35 mouse cellular contexts compared by ENCODE assay signal in genomic region chr6:37158880-37159279, GRCm38 (mm10).
"Had no signal": no experiment of that assay in that cellular context is flagged by ENCODE, and none has a peak within 500 bp of the region (broad histone marks: within the 10 kb centered on the region; RNA-seq: fewer than 3 reads in every experiment).

No protein-coding gene starts in this region.

- H3K9me3 ChIP-seq: heart, embryonic 10.5 days; heart, embryonic 12.5 days; heart, embryonic 13.5 days; heart, embryonic 15.5 days; hindbrain, embryonic 10.5 days; hindbrain, embryonic 12.5 days; hindbrain, embryonic 13.5 days; hindbrain, embryonic 15.5 days; intestine, embryonic 15.5 days; kidney, embryonic 15.5 days had no signal

- H3K27ac ChIP-seq: heart, adult 2 months; heart, embryonic 10.5 days; heart, embryonic 13.5 days; heart, embryonic 15.5 days; hindbrain, embryonic 10.5 days; hindbrain, embryonic 12.5 days; hindbrain, embryonic 13.5 days; hindbrain, embryonic 14.5 days; hindbrain, embryonic 15.5 days; hindbrain, postnatal 0 days; intestine, embryonic 15.5 days; kidney, embryonic 15.5 days; kidney, postnatal 0 days; layer of hippocampus, adult 2 months had no signal

- H3K36me3 ChIP-seq: heart, embryonic 10.5 days; heart, embryonic 12.5 days; heart, embryonic 13.5 days; heart, embryonic 15.5 days; hindbrain, embryonic 10.5 days; hindbrain, embryonic 12.5 days; hindbrain, embryonic 13.5 days; hindbrain, embryonic 15.5 days; intestine, embryonic 15.5 days; kidney, embryonic 15.5 days had no signal

- H3K4me3 ChIP-seq: heart, adult 2 months; heart, embryonic 10.5 days; heart, embryonic 12.5 days; heart, embryonic 13.5 days; heart, embryonic 15.5 days; hindbrain, embryonic 10.5 days; hindbrain, embryonic 12.5 days; hindbrain, embryonic 13.5 days; hindbrain, embryonic 15.5 days; intestine, embryonic 15.5 days; kidney, embryonic 15.5 days; layer of hippocampus, adult 2 months had no signal

- H3K9ac ChIP-seq: heart, embryonic 12.5 days; heart, embryonic 13.5 days; heart, embryonic 15.5 days; hindbrain, embryonic 12.5 days; hindbrain, embryonic 13.5 days; hindbrain, embryonic 14.5 days; hindbrain, embryonic 15.5 days; intestine, embryonic 15.5 days; kidney, embryonic 15.5 days had no signal

- H3K4me2 ChIP-seq: heart, embryonic 11.5 days; heart, embryonic 12.5 days; heart, embryonic 13.5 days; heart, embryonic 15.5 days; hindbrain, embryonic 12.5 days; hindbrain, embryonic 13.5 days; hindbrain, embryonic 14.5 days; hindbrain, embryonic 15.5 days; intestine, embryonic 15.5 days; kidney, embryonic 15.5 days had no signal

- H3K4me1 ChIP-seq: heart, embryonic 12.5 days; heart, embryonic 15.5 days; hindbrain, embryonic 10.5 days; hindbrain, embryonic 12.5 days; hindbrain, embryonic 15.5 days; intestine, embryonic 15.5 days; kidney, embryonic 15.5 days had no signal

- H3K27me3 ChIP-seq: heart, embryonic 12.5 days; heart, embryonic 13.5 days; heart, embryonic 15.5 days; hindbrain, embryonic 12.5 days; hindbrain, embryonic 13.5 days; hindbrain, embryonic 15.5 days; intestine, embryonic 15.5 days; kidney, embryonic 15.5 days had no signal

- DNase-seq: heart, adult 2 months; heart, postnatal 10 days; heart, postnatal 14 days; heart, postnatal 36 days; heart, postnatal 4 days; kidney, adult 11 months; kidney, adult 18-20 months; kidney, adult 2 months; kidney, adult 8-10 months; kidney, adult 9 months; kidney, postnatal 10 days; kidney, postnatal 14 days; kidney, postnatal 25 days; kidney, postnatal 36 days; kidney, postnatal 4 days; layer of hippocampus, adult 9-11 months had no signal

- ATAC-seq: hindbrain, embryonic 16.5 days; hindbrain, postnatal 0 days; inflammation-experienced regulatory T-cells, adult 6 months; intestine, embryonic 15.5 days; intestine, embryonic 16.5 days; intestine, postnatal 0 days had no signal
